Mouse (Mus musculus): ENCODE data around the gene Gchfr. TPM values are rescaled to one million over a fixed set of nuclear protein-coding genes. Genes with fewer than 3 reads are reported as not detected.

Gene Gchfr
- polyA plus RNA-seq, 1 experiment from 2014 or later, result 5.0 TPM

DNA sequence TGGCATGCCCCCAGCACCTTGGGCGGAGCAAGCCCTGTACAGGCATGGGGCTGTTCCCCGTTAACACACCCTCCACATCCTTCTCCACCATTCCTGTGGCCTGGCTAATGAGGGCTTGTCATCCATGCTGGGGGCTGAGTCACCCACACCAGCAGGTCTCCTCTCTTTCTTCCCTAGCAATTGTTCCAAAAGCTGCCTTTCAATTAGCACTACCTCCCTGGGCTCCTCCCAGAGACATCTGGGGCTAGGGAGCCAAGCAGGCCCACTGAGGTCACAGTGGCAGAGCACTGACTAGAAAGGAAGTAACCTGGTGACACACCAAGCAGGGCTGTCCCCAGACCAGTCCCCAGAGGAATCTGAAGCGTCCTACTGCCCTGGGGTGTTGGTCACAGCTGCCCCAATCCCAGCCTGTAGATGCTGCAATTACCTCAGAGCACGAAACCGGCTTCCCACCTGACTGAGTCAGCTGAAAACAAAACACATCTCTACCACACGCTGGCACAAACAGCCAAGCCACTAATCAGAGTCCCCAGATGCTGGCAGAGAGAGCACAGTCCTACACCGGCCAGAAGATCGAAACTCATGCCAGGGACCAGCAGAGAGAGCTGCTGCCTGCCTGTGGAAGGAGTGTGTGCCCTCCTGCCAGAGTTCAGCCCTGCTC, 6.5 kb downstream of the Gchfr start, which contains the start of gene Gm14137:
Gene Gm14137 (plus strand): TSS at position 519 of the 661 bp plus-strand sequence.
- peak within 1 kb of the TSS; percentile 62 for H3K4me2 ChIP-seq
- no peak within 1 kb of the TSS for H3K4me3 ChIP-seq
- H3K9me3 ChIP-seq (replicated peaks), result no peaks in the 10 kb centered on the region
- 57% methylated on average over 8 of the region's 8 CpGs for WGBS
- H3K4me1 ChIP-seq (replicated peaks), result peaks cover 35% of the 10 kb centered on the region
- H3K27me3 ChIP-seq (replicated peaks), result peaks cover 20% of the 10 kb centered on the region
- H3K36me3 ChIP-seq, result peaks cover 18% of the 10 kb centered on the region; the same call in 1 of the 2 replicates
- H3K27ac ChIP-seq (ENCODE audit: poor library complexity, severe bottlenecking), result peak within 1 kb of the TSS; percentile 71; the same call in 1 of the 2 replicates
- H3K9ac ChIP-seq, result peak within 1 kb of the TSS; percentile 51; the same call in 1 of the 2 replicates
- no peak for ATAC-seq (ENCODE audit: insufficient number of reproducible peaks, low FRiP score)

DNA sequence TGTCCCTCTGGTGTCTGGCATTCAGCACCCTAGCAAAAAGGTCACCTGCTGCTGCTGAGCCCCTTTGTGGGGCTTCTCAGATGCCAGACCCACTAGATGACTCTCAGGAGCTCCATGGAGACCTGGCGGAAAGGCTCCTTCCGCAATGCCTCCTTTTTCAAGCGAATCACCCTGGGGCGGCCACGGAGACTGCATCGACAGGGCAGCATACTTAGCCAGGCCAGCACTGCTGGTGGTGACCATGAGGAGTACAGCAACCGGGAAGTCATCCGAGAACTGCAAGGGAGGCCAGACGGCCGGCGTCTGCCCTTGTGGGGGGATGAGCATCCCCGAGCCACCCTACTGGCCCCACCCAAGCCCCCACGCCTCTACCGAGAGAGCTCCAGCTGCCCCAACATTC, 7.3 kb downstream of the Gchfr start:
- Histone ChIP-seq H3K9me3 (replicated peaks) (no peaks in the 10 kb centered on the region), H3K27me3 (replicated peaks) (peaks cover 13% of the 10 kb centered on the region), H3K9ac (0 out of 2 replicates have a peak overlapping the region, but pooled peaks have one; percentile 20), H3K4me3 (no peak overlapping the region), H3K4me1 (replicated peaks) (peaks cover 35% of the 10 kb centered on the region), H3K4me2 (no peak overlapping the region), H3K27ac (ENCODE audit: poor library complexity, severe bottlenecking) (no peak overlapping the region), H3K36me3 (peaks cover 25% of the 10 kb centered on the region; the same call in 1 of the 2 replicates)
- WGBS, result 56% methylated on average over 14 of the region's 14 CpGs
- no peak for ATAC-seq (ENCODE audit: insufficient number of reproducible peaks, low FRiP score)

GRCm38 (mm10) chr2:119175614-119176013, 8.0 kb downstream of the Gchfr start:
- Histone ChIP-seq H3K36me3 (peaks cover 33% of the 10 kb centered on the region), H3K27ac (ENCODE audit: poor library complexity, severe bottlenecking) (no peak overlapping the region), H3K4me1 (replicated peaks) (peaks cover 35% of the 10 kb centered on the region), H3K9me3 (replicated peaks) (no peaks in the 10 kb centered on the region), H3K4me2 (no peak overlapping the region), H3K9ac (no peak overlapping the region), H3K4me3 (no peak overlapping the region), H3K27me3 (replicated peaks) (peaks cover 13% of the 10 kb centered on the region)
- 60% methylated on average over 6 of the region's 6 CpGs for WGBS
- ATAC-seq (ENCODE audit: insufficient number of reproducible peaks, low FRiP score), result no peak

DNA sequence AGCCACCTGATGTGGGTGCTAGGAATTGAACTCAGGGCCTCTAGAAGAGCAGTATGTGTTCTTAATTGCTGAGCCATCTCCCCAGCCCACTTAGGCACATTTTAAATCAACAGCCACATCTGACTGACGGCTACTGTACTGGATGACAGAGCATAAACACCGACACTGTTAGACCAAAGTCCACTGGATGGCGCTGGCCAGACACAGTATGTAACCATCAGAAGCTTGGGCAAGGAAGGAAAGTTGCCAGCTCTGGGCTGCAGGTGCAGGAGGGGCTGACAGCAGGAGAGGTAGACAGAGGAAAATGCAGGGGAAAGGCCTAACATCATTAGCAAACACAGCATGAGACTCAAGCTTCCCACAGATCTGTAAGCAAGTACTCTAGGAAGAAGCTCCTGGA, 9.2 kb downstream of the Gchfr start:
- H3K4me2 ChIP-seq, result no peak overlapping the region
- peaks cover 35% of the 10 kb centered on the region for H3K36me3 ChIP-seq
- no peak overlapping the region for H3K9ac ChIP-seq
- peaks cover 13% of the 10 kb centered on the region for H3K27me3 ChIP-seq (replicated peaks)
- WGBS, result 53% methylated on average over 3 of the region's 3 CpGs
- H3K4me3 ChIP-seq, result no peak overlapping the region
- H3K27ac ChIP-seq (ENCODE audit: poor library complexity, severe bottlenecking), result no peak overlapping the region
- H3K4me1 ChIP-seq (replicated peaks), result peaks cover 34% of the 10 kb centered on the region
- no peaks in the 10 kb centered on the region for H3K9me3 ChIP-seq (replicated peaks)
- ATAC-seq (ENCODE audit: insufficient number of reproducible peaks, low FRiP score), result no peak

DNA sequence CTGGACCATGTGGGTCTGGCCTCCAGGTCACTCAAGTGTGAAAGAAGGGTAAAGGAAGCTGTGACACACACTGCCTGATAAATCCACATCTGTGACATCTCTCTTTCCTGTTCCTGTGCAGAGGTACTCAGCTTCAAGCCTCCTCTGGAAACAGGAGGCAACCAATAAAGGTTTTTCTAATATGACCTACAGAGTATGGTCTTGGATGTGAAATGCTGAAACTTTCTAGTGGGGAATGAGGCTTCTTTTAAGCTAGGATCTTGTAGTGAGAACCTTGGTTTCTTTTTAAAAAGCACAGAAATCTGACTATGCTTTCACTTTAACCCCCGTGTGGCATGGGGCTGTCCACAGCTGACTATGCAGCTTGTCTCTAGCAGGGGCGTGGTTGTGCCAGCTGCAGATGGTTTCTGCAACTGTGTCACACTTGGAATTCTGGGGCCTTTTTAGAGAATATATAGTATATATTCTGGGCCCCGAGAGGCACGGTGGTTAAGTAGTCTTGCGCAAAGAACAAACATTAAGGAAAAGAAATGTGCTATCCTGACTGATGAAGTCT, 9.9 kb downstream of the Gchfr start:
- ATAC-seq (ENCODE audit: insufficient number of reproducible peaks, low FRiP score), result no peak
- H3K27ac ChIP-seq (ENCODE audit: poor library complexity, severe bottlenecking), result no peak overlapping the region
- no peaks in the 10 kb centered on the region for H3K9me3 ChIP-seq (replicated peaks)
- H3K4me1 ChIP-seq (replicated peaks), result peaks cover 27% of the 10 kb centered on the region
- H3K27me3 ChIP-seq (replicated peaks), result peaks cover 13% of the 10 kb centered on the region
- WGBS, result 83% methylated on average over 5 of the region's 5 CpGs
- no peak overlapping the region for H3K4me3 ChIP-seq
- no peak overlapping the region for H3K4me2 ChIP-seq
- peaks cover 35% of the 10 kb centered on the region for H3K36me3 ChIP-seq
- no peak overlapping the region for H3K9ac ChIP-seq

GRCm38 (mm10) chr2:119182914-119183313, 15.3 kb downstream of the Gchfr start:
- no peak overlapping the region for H3K4me2 ChIP-seq
- H3K4me3 ChIP-seq, result no peak overlapping the region
- no peaks in the 10 kb centered on the region for H3K9me3 ChIP-seq (replicated peaks)
- no peaks in the 10 kb centered on the region for H3K4me1 ChIP-seq (replicated peaks)
- H3K27ac ChIP-seq (ENCODE audit: poor library complexity, severe bottlenecking), result no peak overlapping the region
- peaks cover 51% of the 10 kb centered on the region for H3K36me3 ChIP-seq
- H3K9ac ChIP-seq, result no peak overlapping the region
- H3K27me3 ChIP-seq (replicated peaks), result no peaks in the 10 kb centered on the region
- 86% methylated on average over 7 of the region's 7 CpGs for WGBS
- no peak for ATAC-seq (ENCODE audit: insufficient number of reproducible peaks, low FRiP score)

GRCm38 (mm10) chr2:119189029-119189710, 21.6 kb downstream of the Gchfr start:
- H3K27ac ChIP-seq (ENCODE audit: poor library complexity, severe bottlenecking), result no peak overlapping the region
- WGBS, result 8% methylated on average over 15 of the region's 15 CpGs
- H3K9ac ChIP-seq, result no peak overlapping the region
- H3K4me1 ChIP-seq (replicated peaks), result 0 out of 2 replicates have a peak, but pooled peaks cover 4% of the 10 kb centered on the region
- no peaks in the 10 kb centered on the region for H3K9me3 ChIP-seq (replicated peaks)
- peaks cover 11% of the 10 kb centered on the region for H3K36me3 ChIP-seq
- ATAC-seq (ENCODE audit: insufficient number of reproducible peaks, low FRiP score), result peak; percentile 87
- H3K4me2 ChIP-seq, result peak overlapping the region; percentile 76
- H3K4me3 ChIP-seq, result peak overlapping the region; percentile 41
- H3K27me3 ChIP-seq (replicated peaks), result no peaks in the 10 kb centered on the region

DNA sequence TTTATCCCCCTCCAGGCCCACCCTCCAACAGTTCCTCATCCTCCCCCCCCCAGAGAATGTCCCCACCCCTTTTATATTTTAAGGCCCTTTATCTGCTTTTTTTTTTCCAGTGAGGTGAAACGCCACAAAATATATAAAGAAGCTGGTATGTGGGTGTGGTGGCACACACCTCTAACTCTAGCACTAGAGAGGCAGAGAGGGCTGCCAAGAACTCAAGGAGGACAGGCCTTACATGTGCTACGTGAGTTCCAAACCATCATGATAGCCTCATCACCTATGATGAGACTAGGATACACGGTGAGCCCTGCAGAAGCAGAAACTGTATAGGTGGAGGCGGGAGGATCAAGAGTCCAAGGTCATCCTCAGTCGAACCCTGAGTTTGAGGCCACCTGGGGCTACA, 23.4 kb downstream of the Gchfr start:
- 0 out of 2 replicates have a peak, but pooled peaks cover 7% of the 10 kb centered on the region for H3K4me1 ChIP-seq (replicated peaks)
- H3K4me3 ChIP-seq, result no peak overlapping the region
- H3K36me3 ChIP-seq, result no peaks in the 10 kb centered on the region
- H3K4me2 ChIP-seq, result no peak overlapping the region
- no peak overlapping the region for H3K27ac ChIP-seq (ENCODE audit: poor library complexity, severe bottlenecking)
- no peaks in the 10 kb centered on the region for H3K27me3 ChIP-seq (replicated peaks)
- no peaks in the 10 kb centered on the region for H3K9me3 ChIP-seq (replicated peaks)
- no peak for ATAC-seq (ENCODE audit: insufficient number of reproducible peaks, low FRiP score)
- WGBS, result 76% methylated on average over 5 of the region's 5 CpGs
- no peak overlapping the region for H3K9ac ChIP-seq

GRCm38 (mm10) chr2:119194140-119194539, 26.6 kb downstream of the Gchfr start:
- Histone ChIP-seq H3K36me3 (no peaks in the 10 kb centered on the region), H3K4me1 (replicated peaks) (peaks cover 9% of the 10 kb centered on the region; the same call in 1 of the 2 replicates), H3K27ac (ENCODE audit: poor library complexity, severe bottlenecking) (no peak overlapping the region), H3K4me3 (no peak overlapping the region), H3K9me3 (replicated peaks) (no peaks in the 10 kb centered on the region), H3K27me3 (replicated peaks) (no peaks in the 10 kb centered on the region), H3K4me2 (no peak overlapping the region), H3K9ac (0 out of 2 replicates have a peak overlapping the region, but pooled peaks have one; percentile 2)
- no peak for ATAC-seq (ENCODE audit: insufficient number of reproducible peaks, low FRiP score)
- 78% methylated on average over 5 of the region's 5 CpGs for WGBS

GRCm38 (mm10) chr2:119196316-119197108, 28.9 kb downstream of the Gchfr start:
- H3K4me1 ChIP-seq (replicated peaks), result peaks cover 8% of the 10 kb centered on the region; the same call in 1 of the 2 replicates
- H3K4me3 ChIP-seq, result no peak overlapping the region
- ATAC-seq (ENCODE audit: insufficient number of reproducible peaks, low FRiP score), result no peak
- no peaks in the 10 kb centered on the region for H3K36me3 ChIP-seq
- H3K27me3 ChIP-seq (replicated peaks), result no peaks in the 10 kb centered on the region
- no peak overlapping the region for H3K4me2 ChIP-seq
- H3K9me3 ChIP-seq (replicated peaks), result no peaks in the 10 kb centered on the region
- 0 out of 2 replicates have a peak overlapping the region, but pooled peaks have one; percentile 11 for H3K9ac ChIP-seq
- 35% methylated on average over 4 of the region's 4 CpGs for WGBS
- no peak overlapping the region for H3K27ac ChIP-seq (ENCODE audit: poor library complexity, severe bottlenecking)

Measured in heart, embryonic 12.5 days (tissue).